Mouse (Mus musculus): ENCODE data around the gene Rpl22l1. TPM values are rescaled to one million over a fixed set of nuclear protein-coding genes. Genes with fewer than 3 reads are reported as not detected.
"Not testable (repeated sequence)": the region's sequence is repeated elsewhere in the genome, so short reads cannot be mapped to it uniquely, and the experiment has no call there.

Rpl22l1 gene
- 100 to 1,000 TPM; 174 to 181 TPM for total RNA-seq (2021)

GRCm38 (mm10) chr3:28805301-28806097 lies at the start of gene Rpl22l1:
Gene Rpl22l1, plus strand, starts transcription at chr3:28805436.
- peak; percentile 99 for DNase-seq

- no peak for DNase-seq
These were observed 49.8 kb upstream of the Rpl22l1 start for GRCm38 (mm10) chr3:28755477-28755876.

- DNase-seq: no peak
These were observed 43.9 kb upstream of the Rpl22l1 start for GRCm38 (mm10) chr3:28761225-28761789.

DNA sequence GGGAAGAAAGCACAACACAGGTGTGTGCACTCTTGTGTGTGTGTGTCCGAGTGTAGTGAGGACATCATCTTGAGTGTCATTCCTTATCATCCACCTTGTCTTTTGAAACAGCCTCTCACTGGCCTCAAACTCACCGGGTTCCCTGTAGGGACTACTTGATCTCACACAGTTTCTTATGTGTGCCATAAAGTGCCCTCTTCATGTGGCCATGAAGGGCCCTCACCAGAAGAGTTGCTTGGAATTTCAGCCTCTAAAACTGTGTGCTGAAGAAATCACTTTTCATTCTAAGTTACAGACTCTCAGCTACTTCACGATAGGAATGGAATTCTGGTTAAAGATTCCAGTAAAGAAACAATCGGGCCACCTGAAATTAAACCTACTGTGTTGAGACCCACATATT lies 38.3 kb upstream of the Rpl22l1 start:
- DNase-seq: no peak

DNA sequence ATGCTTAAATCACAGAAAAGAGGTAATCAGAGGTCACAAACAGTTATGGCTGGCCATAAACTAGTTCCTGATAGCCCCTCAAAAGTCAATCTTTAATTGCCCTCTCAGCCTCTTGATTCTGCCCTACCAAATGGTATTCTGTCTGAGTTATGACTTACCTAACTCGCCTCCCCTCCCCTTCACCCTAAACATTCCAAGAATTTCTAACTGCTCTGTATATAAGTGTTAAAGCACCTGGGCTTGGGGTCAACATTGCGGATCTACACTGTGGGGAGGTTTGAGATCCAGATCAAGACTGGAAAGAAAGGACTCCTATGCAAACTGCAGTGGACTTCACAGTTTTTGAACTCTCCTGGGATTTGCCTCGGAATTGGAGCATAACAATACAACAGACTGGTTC lies 37.0 kb upstream of the Rpl22l1 start:
- DNase-seq: no peak

GRCm38 (mm10) chr3:28772919-28773318 lies 32.3 kb upstream of the Rpl22l1 start:
- DNase-seq: not testable (repeated sequence)

DNA sequence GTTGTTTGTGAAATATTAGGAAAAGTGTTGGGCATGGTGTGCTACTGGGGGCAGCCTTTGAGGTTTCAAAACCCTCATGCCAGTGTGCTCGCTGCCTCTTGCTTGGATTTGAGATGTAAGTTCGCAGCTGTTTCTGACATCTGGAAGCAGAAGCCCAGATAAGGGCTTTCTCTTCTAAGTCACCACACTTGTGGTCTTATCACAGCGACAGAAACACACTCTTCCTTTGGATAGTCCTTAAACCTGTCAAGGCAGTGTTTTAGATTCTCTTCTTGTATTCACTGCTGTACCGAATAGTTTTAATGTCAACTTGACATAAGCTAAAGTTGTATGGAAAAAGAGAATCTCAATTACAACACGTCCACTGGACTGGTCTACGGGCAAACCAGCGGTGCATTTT lies 29.9 kb upstream of the Rpl22l1 start:
- DNase-seq: no peak

- no peak for DNase-seq
These were observed 29.3 kb upstream of the Rpl22l1 start for GRCm38 (mm10) chr3:28775958-28776357.

DNA sequence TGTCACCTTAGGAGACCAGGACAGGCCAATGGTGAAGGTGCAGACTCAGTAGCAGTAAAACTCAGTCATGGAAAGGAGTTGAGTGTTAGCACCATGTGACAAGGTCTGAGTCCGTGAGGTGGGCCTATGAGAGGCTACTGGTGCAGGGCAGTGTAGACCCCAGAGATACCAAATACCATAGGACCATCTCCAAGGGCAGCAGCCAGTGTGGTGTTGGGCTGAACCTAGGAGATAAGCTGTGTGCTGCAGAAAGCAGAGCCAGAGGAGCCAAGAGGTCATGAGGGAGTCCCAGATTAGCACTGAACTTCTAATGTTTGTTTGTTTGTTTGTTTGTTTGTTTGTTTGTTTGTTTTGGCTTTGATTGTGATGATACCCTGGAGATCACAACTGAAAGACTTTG lies 28.7 kb upstream of the Rpl22l1 start:
- DNase-seq: no peak

DNA sequence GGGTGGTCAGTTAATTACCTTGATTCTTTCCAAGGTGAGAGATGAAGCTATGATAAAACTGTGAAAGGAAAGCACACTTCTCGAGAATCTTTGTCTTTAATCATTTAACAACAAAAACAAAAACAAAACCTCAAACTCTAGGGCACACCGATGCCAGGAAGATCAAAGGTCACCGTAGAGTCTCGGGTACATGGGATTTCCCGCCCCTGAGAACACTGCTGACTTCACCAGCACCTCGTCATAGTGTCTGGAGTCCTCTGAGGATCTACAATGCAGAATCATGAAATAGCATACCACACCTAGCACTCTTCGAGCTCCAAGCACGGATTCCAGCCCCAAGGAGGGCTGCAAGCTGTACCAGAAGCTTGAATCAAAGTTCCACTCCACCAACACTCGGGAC lies 24.7 kb upstream of the Rpl22l1 start:
- peak; percentile 5 for DNase-seq

- DNase-seq: peak; percentile 95
These were observed 24.2 kb upstream of the Rpl22l1 start, which contains the start of gene Eif5a2 for GRCm38 (mm10) chr3:28780994-28781393. Gene Eif5a2, plus strand, starts transcription at chr3:28781276.

- no peak for DNase-seq
These were observed 23.8 kb upstream of the Rpl22l1 start for GRCm38 (mm10) chr3:28781422-28781821.

- no peak for DNase-seq
These were observed 23.4 kb upstream of the Rpl22l1 start for GRCm38 (mm10) chr3:28781848-28782247.

DNA sequence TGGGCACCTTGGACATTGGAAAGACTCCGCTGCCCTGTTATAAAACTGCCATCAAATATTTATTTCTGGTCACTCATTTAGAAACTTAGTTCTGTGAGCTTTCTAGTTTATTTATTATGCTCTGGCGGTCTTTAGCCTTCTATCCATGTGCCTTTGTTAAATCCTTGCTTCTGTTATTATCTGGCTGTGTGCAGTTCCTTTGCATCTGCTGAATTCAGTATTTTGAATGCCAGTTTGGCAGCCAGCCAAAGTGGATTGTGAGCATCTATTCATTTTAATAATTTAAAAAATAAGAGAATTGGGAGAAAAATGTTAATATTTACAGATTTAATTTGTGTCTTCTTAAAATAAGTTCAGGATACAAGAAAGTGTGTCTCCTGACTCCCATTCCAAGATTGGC lies 21.1 kb upstream of the Rpl22l1 start:
- no peak for DNase-seq

DNA sequence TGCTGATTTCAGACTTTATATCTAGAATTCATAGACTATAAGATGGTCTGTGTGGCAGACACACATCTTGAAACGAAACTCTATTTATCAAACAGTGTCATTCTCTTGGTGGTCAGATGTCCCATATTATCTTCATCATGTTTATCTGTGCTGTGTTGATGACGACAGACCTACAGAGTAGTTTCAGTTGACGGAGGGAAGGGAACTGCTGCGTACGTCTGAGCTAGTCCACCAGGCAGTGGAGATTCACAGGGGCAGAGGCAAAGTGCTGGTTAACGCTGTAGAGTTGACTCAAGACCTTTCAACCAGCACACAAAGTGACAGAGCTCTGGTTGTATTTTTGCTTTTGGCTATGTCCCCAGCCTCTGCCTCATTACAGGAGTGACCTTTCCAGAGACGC lies 10.4 kb upstream of the Rpl22l1 start:
- no peak for DNase-seq

DNA sequence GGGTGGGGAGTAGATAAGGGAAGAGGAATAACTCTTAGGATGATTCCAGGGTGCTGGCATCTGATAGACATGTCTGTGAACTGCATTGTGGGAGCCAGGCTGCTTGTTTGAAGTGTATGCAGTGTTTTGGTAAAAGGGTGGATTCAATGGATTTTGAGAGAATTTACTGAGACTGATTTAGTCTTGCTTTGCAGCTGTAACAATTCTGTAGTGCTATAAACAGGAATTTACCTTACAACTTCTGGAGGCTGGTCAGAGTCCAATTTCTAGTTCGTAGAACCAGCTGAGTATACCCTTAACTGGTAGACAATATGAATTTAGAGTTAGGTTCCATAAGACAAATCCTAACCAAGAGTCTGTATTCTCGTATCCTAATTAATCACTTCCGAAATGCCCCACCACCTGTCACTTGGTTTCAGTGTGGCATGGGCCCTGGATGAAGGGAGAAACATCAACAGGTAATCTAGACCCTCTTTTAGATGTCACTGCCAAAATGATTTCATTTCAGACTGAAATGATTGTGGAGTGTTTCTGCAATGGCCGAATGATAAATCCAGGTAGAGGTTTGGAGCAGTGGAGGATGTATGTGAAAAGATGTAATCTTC lies 2.9 kb downstream of the Rpl22l1 start:
- DNase-seq: no peak

- DNase-seq: no peak
These were observed 6.2 kb downstream of the Rpl22l1 start for GRCm38 (mm10) chr3:28811441-28811840.

DNA sequence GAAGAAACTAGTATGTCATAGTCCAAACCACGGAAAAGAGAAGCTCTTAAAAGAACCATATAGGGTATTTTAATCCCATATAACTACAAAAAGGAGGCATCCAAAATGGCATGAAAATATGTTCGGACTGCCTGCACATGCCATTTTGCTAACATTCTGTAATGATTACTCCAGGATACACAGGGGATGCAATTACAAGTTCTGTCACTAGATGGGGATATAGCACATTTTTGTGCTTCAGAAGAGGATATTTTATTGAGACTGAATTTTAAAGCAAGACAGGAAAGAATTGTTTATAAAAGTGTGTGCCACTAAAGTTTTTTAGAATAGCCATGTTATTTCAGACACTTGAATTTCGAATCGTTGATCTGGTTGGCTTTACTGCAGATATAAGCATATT lies 9.1 kb downstream of the Rpl22l1 start:
- DNase-seq: no peak

- DNase-seq: no peak
These were observed 10.8 kb downstream of the Rpl22l1 start for GRCm38 (mm10) chr3:28816010-28816540.

GRCm38 (mm10) chr3:28826272-28826671 lies 21.0 kb downstream of the Rpl22l1 start:
- DNase-seq: no peak

DNA sequence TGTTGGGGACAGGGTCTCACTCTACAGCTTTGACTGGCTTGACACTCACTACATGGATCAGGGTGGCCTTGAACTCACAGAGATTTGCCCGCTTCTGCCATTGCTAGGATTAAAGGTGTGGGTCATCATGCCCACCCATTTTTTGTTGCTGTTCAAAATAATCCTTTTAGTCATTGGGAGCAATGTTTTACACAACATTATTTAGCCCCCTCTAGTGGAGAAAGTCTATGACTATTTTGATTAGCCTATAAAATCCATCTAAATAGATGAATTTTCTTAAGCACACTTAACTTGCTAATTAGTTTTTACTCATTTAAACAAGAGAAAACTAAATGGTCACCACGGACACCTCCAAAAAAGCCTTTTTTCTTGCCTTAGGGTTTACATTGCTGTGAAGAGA lies 22.4 kb downstream of the Rpl22l1 start:
- no peak for DNase-seq

GRCm38 (mm10) chr3:28829454-28829853 lies 24.2 kb downstream of the Rpl22l1 start:
- DNase-seq: no peak

- no peak for DNase-seq
These were observed 31.6 kb downstream of the Rpl22l1 start for GRCm38 (mm10) chr3:28836796-28837371.
